Mouse (Mus musculus): ENCODE measurements around the gene 4930449I24Rik. TPM values are rescaled to one million over a fixed set of nuclear protein-coding genes. Genes with fewer than 3 reads are reported as not detected.

Gene 4930449I24Rik
- not detected in 4 replicates for total RNA-seq (2023; ENCODE audit: inconsistent age)

GRCm38 (mm10) chr5:146502099-146502498 is at the start of gene 4930449I24Rik:
Gene 4930449I24Rik (plus strand): TSS chr5:146502399.

GRCm38 (mm10) chr5:146481665-146482064 is 20.5 kb upstream of the 4930449I24Rik start, which contains the start of gene Gm6408:
Gene Gm6408 (plus strand): TSS chr5:146481965.

GRCm38 (mm10) chr5:146491063-146491462 is 11.1 kb upstream of the 4930449I24Rik start, which contains the start of gene Gm6370:
Gene Gm6370 (plus strand): TSS chr5:146491363.

GRCm38 (mm10) chr5:146513823-146514222 is 11.6 kb downstream of the 4930449I24Rik start, which contains the start of gene Gm3402:
Gene Gm3402 (plus strand): TSS chr5:146514123.

GRCm38 (mm10) chr5:146525501-146525900 is 23.3 kb downstream of the 4930449I24Rik start, which contains the start of gene Gm3404:
Gene Gm3404 (plus strand): TSS chr5:146525801.

GRCm38 (mm10) chr5:146537347-146537746 is 35.1 kb downstream of the 4930449I24Rik start, which contains the start of gene Gm3409:
Gene Gm3409 (plus strand): TSS chr5:146537647.

Other genes starting within 250 kb of the 4930449I24Rik start
- gene Wasf3, start 117.4 kb upstream of the 4930449I24Rik start, total RNA-seq (2023; ENCODE audit: inconsistent age): not detected in 4 replicates
- not detected in 4 replicates for gene Gm6408, start 20.4 kb upstream of the 4930449I24Rik start, total RNA-seq (2023; ENCODE audit: inconsistent age)
- gene Gm6370, start 11.0 kb upstream of the 4930449I24Rik start, total RNA-seq (2023; ENCODE audit: inconsistent age): not detected in 4 replicates
- not detected in 4 replicates for gene Gm3402, start 11.7 kb downstream of the 4930449I24Rik start, total RNA-seq (2023; ENCODE audit: inconsistent age)
- gene Gm3404, start 23.4 kb downstream of the 4930449I24Rik start, total RNA-seq (2023; ENCODE audit: inconsistent age): not detected in 4 replicates
- not detected in 4 replicates for gene Gm3409, start 35.2 kb downstream of the 4930449I24Rik start, total RNA-seq (2023; ENCODE audit: inconsistent age)
- gene Gm3415, start 53.7 kb downstream of the 4930449I24Rik start, total RNA-seq (2023; ENCODE audit: inconsistent age): not detected in 4 replicates
- gene Gpr12, start 82.8 kb downstream of the 4930449I24Rik start, total RNA-seq (2023; ENCODE audit: inconsistent age): not detected in 4 replicates